Mouse (Mus musculus): Measurements from ENCODE around the gene Tmem198.

Gene Tmem198

GRCm38 (mm10) chr1:75455948-75456347 is 23.4 kb upstream of the Tmem198 start:
- no peak for DNase-seq (ENCODE audit: low read depth)

GRCm38 (mm10) chr1:75456746-75457564 is 22.4 kb upstream of the Tmem198 start:
- DNase-seq (ENCODE audit: low read depth) = peak; percentile 31

GRCm38 (mm10) chr1:75457710-75458024 is 21.7 kb upstream of the Tmem198 start:
- no peak for DNase-seq (ENCODE audit: low read depth)

- peak; percentile 69 for DNase-seq (ENCODE audit: low read depth)
Observed at GRCm38 (mm10) chr1:75458025-75458788, 21.1 kb upstream of the Tmem198 start.

- peak; percentile 53 for DNase-seq (ENCODE audit: low read depth)
Observed at GRCm38 (mm10) chr1:75458789-75459684, 20.3 kb upstream of the Tmem198 start.

GRCm38 (mm10) chr1:75460297-75460696 is 19.0 kb upstream of the Tmem198 start:
- peak; percentile 58 for DNase-seq (ENCODE audit: low read depth)

GRCm38 (mm10) chr1:75462636-75463035 is 16.7 kb upstream of the Tmem198 start:
- DNase-seq (ENCODE audit: low read depth) = no peak

- no peak for DNase-seq (ENCODE audit: low read depth)
Observed at GRCm38 (mm10) chr1:75463652-75464204, 15.6 kb upstream of the Tmem198 start.

GRCm38 (mm10) chr1:75467215-75467927 is 12.0 kb upstream of the Tmem198 start:
- DNase-seq (ENCODE audit: low read depth) = peak; percentile 94

- DNase-seq (ENCODE audit: low read depth) = no peak
Observed at GRCm38 (mm10) chr1:75469287-75469825, 10.0 kb upstream of the Tmem198 start.

- DNase-seq (ENCODE audit: low read depth) = no peak
Observed at GRCm38 (mm10) chr1:75476441-75476840, 2.9 kb upstream of the Tmem198 start.

- peak; percentile 86 for DNase-seq (ENCODE audit: low read depth)
Observed at GRCm38 (mm10) chr1:75477264-75477965, 1.9 kb upstream of the Tmem198 start.

GRCm38 (mm10) chr1:75477966-75478290 is 1.4 kb upstream of the Tmem198 start:
- peak; percentile 26 for DNase-seq (ENCODE audit: low read depth)

- peak; percentile 68 for DNase-seq (ENCODE audit: low read depth)
Observed at GRCm38 (mm10) chr1:75478497-75478896, 835 bp upstream of the Tmem198 start.

- DNase-seq (ENCODE audit: low read depth) = no peak
Observed at GRCm38 (mm10) chr1:75479635-75479989, 280 bp downstream of the Tmem198 start.

GRCm38 (mm10) chr1:75480036-75480435 is 704 bp downstream of the Tmem198 start:
- DNase-seq (ENCODE audit: low read depth) = no peak

- no peak for DNase-seq (ENCODE audit: low read depth)
Observed at GRCm38 (mm10) chr1:75480735-75481134, 1.4 kb downstream of the Tmem198 start.

GRCm38 (mm10) chr1:75486561-75486960 is 7.2 kb downstream of the Tmem198 start:
- DNase-seq (ENCODE audit: low read depth) = no peak

GRCm38 (mm10) chr1:75487040-75487404 is 7.7 kb downstream of the Tmem198 start:
- DNase-seq (ENCODE audit: low read depth) = no peak

- no peak for DNase-seq (ENCODE audit: low read depth)
Observed at GRCm38 (mm10) chr1:75487405-75488161, 8.3 kb downstream of the Tmem198 start.

Data from NIH3T3 (cell line).